Mouse (Mus musculus) liver, embryonic 14.5 days (tissue): ENCODE measurements at regions not wholly inside any gene's neighbourhood (a gene's known extent, or its start where the extent isn't known, plus 50 kb on each side); places are given as distances from the start of the nearest gene placed in this dataset.

Source experiments
- ATAC-seq: fragments of 200-750 bp; cut with Nextera tagmentation; 2 replicates; pipeline ENCODE4 v1.8.0; 2017; ENCODE audit warnings: moderate number of reproducible peaks, mild to moderate bottlenecking, moderate library complexity; ENCODE audit not compliant: insufficient read depth
- DNase-seq, 3 experiments: peaks; one replicate each; pipeline ENCODE4 v3.0.0-alpha.2; 2012 to 2013; ENCODE audit warnings: low read depth in 3 of 3, low spot score in 3 of 3
- H3K27ac ChIP-seq: fragments of 300-500 bp; sonication (generic); 2 replicates; pipeline ENCODE4 v1.5.1; 2014; ENCODE audit warnings: moderate library complexity, mild to moderate bottlenecking, control low read depth, inconsistent platforms
- H3K27me3 ChIP-seq: fragments of 300-500 bp; sonication (generic); 2 replicates; pipeline ENCODE4 v1.6.1; 2014; ENCODE audit warnings: mild to moderate bottlenecking, low read length, moderate library complexity; ENCODE audit not compliant: control insufficient read depth, insufficient read depth
- H3K36me3 ChIP-seq: fragments of 300-500 bp; sonication (generic); replicated peaks from 2 replicates; pipeline ENCODE4 v1.6.1; 2014; ENCODE audit warnings: low read depth; ENCODE audit not compliant: control insufficient read depth, insufficient read depth
- H3K4me1 ChIP-seq, 2 experiments: fragments of 200-500 bp in 1 of 2; fragments of 300-500 bp in 1 of 2; sonication (generic) in 1 of 2; replicated peaks; 2 replicates each; pipeline ENCODE4 v1.6.1; 2012 to 2014; ENCODE audit warnings: antibody characterized with exemption in 1 of 2, inconsistent platforms in 1 of 2, low read length in 1 of 2; ENCODE audit not compliant: control insufficient read depth in 2 of 2, insufficient read depth in 2 of 2
- H3K4me2 ChIP-seq: fragments of 300-500 bp; sonication (generic); 2 replicates; pipeline ENCODE4 v1.6.1; 2014; ENCODE audit warnings: low read depth, mild to moderate bottlenecking, control low read depth, moderate library complexity
- H3K4me3 ChIP-seq, 2 experiments: fragments of 200-500 bp in 1 of 2; fragments of 300-500 bp in 1 of 2; sonication (generic) in 1 of 2; 2 replicates each; pipeline ENCODE4 v1.5.1; 2012 to 2014; ENCODE audit warnings: low read depth in 2 of 2, low read length in 2 of 2, mild to moderate bottlenecking in 2 of 2, control low read depth in 1 of 2, inconsistent platforms in 1 of 2, moderate library complexity in 1 of 2; ENCODE audit not compliant: insufficient read depth in 1 of 2
- H3K9ac ChIP-seq: fragments of 300-500 bp; sonication (generic); replicated peaks from 2 replicates; pipeline ENCODE4 v1.6.1; 2014; ENCODE audit warnings: mild to moderate bottlenecking, control low read depth, moderate library complexity
- H3K9me3 ChIP-seq: fragments of 300-500 bp; sonication (generic); 2 replicates; pipeline ENCODE4 v1.6.1; 2016; ENCODE audit warnings: low read length, mixed read lengths; ENCODE audit not compliant: control insufficient read depth
- CTCF ChIP-seq: IDR thresholded peaks from 2 replicates; pipeline ENCODE4 v1.5.1; 2016; ENCODE audit warnings: antibody characterized with exemption, low read depth, control low read depth
- EP300 ChIP-seq: IDR thresholded peaks from 2 replicates; pipeline ENCODE4 v1.6.1; 2016; ENCODE audit warnings: antibody characterized with exemption, low read depth
- WGBS: fragments of 180-500 bp; shearing (Covaris S2); extraction: QIAGEN DNeasy Blood & Tissue Kit; methylation state at CpG from one replicate; pipeline ENCODE4 v1.1.7; 2014; ENCODE audit not compliant: insufficient replicate concordance; 5-methylcytosine and 5-hydroxymethylcytosine counted together

DNA sequence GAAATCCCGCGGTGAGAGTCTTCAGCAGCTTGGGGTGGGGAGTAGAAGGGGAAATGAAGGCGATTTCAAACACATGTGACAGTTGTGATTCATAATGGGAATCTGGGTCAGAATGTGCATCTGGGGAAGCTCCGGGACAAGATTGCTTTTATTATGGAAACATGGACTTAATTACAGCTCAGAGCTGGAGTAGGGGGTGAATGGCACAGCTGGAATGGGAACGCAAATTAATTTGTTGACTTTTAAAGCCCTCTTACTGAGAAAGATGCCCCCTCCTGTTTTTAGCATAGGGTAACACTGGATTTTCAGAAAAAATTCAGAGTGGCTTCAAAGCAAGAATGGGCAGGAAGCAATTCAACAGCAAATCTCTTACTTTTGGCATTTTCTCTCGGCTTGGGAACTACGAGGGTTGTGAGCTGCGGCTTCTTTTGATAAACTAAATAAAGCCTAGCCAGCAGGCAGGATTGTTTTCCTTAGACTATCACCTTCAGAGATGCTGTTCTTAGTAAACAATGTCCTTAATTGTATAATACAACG, 501.0 kb downstream of the Nyap2 start:
- TF ChIP-seq CTCF (no peak), EP300 (no peak)
- 54% methylated on average over 9 of the region's 9 CpGs for WGBS
- Histone ChIP-seq H3K9ac (no peak overlapping the region), H3K36me3 (no peaks in the 10 kb centered on the region), H3K27ac (no peak overlapping the region), H3K4me1 (no peaks in the 10 kb centered on the region), H3K27me3 (no peaks in the 10 kb centered on the region), H3K4me3 (no peak overlapping the region), H3K4me2 (no peak overlapping the region), H3K9me3 (no peaks in the 10 kb centered on the region)
- DNase-seq (no peak), ATAC-seq (no peak)

DNA sequence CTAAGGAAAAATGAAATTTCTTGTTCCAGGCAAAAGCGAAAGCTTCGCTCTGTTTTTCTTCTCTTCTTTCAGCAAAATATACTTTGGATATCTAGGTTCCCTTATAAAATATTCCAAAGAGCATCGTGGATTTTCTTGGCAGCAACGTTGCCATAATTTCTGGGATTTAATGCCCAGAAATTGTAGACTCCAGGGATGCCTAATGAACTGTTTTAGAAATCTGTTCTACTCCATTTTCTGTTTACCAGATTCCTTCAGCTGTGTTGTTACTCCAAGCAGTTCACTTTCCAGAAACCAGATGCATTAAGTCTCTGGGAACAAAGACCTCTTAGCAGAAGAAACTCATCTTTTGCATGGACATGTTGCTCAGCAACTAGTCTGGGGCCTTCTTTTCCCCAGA, 504.5 kb downstream of the Nyap2 start:
- no peak for ATAC-seq
- 55% methylated on average over 4 of the region's 4 CpGs for WGBS
- H3K9me3 ChIP-seq: no peaks in the 10 kb centered on the region

DNA sequence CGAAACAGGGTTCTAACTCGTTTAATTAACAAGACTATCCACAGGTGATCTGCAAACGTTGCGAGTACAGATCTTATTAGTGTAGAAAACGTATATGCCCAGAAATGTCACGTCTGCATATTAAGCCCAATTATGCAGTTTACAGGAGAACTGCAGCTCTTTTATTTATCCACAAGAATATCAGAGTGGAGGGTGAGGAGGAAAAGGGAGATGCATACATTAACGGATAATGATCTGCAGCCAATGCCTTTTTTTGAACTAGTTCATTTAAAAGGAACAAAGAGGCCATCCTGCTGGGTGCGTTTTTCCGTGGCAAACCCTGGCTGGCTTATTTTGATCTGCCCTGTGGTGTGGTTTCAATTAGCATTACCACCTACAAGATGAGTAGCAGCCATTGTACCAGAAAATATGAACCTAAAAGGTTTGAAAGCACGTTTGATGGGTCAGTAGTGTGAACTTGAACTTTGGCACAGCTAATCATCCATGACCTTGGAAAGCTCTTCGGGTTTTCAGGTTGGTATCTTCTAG, 511.1 kb downstream of the Nyap2 start:
- ATAC-seq (no peak), DNase-seq (no peak)
- H3K27ac ChIP-seq: no peak overlapping the region
- H3K36me3 ChIP-seq: no peaks in the 10 kb centered on the region
- H3K4me2 ChIP-seq: no peak overlapping the region
- TF ChIP-seq EP300: no peak
- TF ChIP-seq CTCF: no peak
- H3K4me1 ChIP-seq: no peaks in the 10 kb centered on the region
- H3K27me3 ChIP-seq: no peaks in the 10 kb centered on the region
- H3K9ac ChIP-seq: no peak overlapping the region
- WGBS: 55% methylated on average over 11 of the region's 11 CpGs
- no peaks in the 10 kb centered on the region for H3K9me3 ChIP-seq
- H3K4me3 ChIP-seq: no peak overlapping the region

More for the DNA sequence above, 504.5 kb downstream of the Nyap2 start:
- TF ChIP-seq CTCF (no peak), EP300 (no peak)
- no peak overlapping the region for H3K4me2 ChIP-seq
- no peak for DNase-seq
- no peaks in the 10 kb centered on the region for H3K4me1 ChIP-seq
- no peaks in the 10 kb centered on the region for H3K27me3 ChIP-seq
- no peaks in the 10 kb centered on the region for H3K36me3 ChIP-seq
- no peak overlapping the region for H3K27ac ChIP-seq
- no peak overlapping the region for H3K9ac ChIP-seq
- no peak overlapping the region for H3K4me3 ChIP-seq

DNA sequence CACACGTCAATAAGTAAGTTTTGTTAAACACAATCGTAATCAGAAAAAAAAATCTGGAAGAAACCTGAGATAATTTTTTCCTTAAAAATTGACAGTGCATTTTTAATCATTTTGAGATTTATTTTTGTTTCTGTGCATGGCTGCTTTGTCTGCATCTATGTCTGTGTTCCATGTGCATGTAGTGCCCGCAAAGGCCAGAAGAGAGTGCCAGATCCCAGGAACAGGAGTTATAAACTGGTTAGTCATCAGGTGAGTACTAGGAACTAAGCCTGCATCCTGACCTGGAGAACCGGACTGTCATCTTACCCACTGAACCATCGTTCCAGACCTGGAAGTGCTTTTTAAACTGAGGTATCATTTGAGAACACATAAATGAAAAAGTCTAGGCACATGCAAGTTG, 514.9 kb downstream of the Nyap2 start:
- DNase-seq (no peak), ATAC-seq (no peak)
- Histone ChIP-seq H3K36me3 (no peaks in the 10 kb centered on the region), H3K9me3 (no peaks in the 10 kb centered on the region), H3K27me3 (no peaks in the 10 kb centered on the region), H3K4me2 (no peak overlapping the region), H3K27ac (no peak overlapping the region), H3K9ac (no peak overlapping the region), H3K4me1 (no peaks in the 10 kb centered on the region), H3K4me3 (no peak overlapping the region)
- WGBS: 53% methylated on average over 5 of the region's 5 CpGs
- no peak for TF ChIP-seq EP300
- no peak for TF ChIP-seq CTCF

DNA sequence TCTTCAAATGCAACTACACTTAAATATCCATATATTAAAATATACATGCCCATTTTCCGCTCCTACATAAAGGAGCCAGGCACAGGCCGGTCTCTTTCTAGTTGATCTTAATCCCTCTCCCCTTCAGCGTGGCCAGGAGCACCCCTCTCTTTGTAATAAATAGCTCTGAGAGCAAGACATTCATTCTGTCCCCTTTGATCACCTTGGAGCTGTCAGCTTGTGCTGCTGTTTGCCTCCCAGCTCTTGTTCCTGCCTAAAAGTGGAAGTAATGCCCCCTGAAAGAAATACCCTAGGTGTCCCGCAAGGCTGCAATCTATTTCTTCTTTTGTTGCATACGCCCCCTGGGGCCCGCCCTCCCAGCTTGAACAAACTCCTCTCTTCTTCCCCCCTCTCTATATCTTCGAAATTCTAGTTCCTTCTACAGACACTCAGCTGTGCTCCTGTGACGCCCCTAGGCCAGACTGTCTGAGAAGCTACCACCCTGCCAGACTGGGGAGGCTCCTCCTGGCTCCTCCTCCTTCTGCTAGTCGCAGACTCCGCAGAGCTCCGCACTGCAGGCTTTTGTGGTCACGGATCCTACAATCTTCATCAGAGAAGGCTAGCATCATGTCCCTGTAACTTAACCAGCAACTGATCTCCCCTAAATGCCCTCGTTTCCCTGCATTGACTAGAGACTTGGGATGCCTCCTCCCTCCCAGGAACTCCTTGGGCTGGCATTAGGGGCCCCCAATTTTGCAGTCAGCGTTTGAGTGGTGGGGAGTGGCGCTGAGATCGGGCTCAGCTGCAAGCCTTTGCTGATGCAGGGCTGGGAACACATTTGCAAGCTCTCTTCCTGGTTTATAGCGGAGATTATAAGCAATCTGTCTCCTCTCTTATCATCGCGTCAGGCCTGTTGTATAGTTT, 516.8 kb downstream of the Nyap2 start:
- H3K4me1 ChIP-seq: no peaks in the 10 kb centered on the region
- no peak overlapping the region for H3K9ac ChIP-seq
- ATAC-seq (no peak), DNase-seq (no peak)
- H3K27ac ChIP-seq: no peak overlapping the region
- 10% methylated on average over 19 of the region's 19 CpGs for WGBS
- no peaks in the 10 kb centered on the region for H3K36me3 ChIP-seq
- no peak for TF ChIP-seq CTCF
- TF ChIP-seq EP300: no peak
- no peak overlapping the region for H3K4me3 ChIP-seq
- no peaks in the 10 kb centered on the region for H3K9me3 ChIP-seq
- no peak overlapping the region for H3K4me2 ChIP-seq
- no peaks in the 10 kb centered on the region for H3K27me3 ChIP-seq
